Mouse (Mus musculus): Measurements from ENCODE around the gene Eef1g. TPM values are rescaled to one million over a fixed set of nuclear protein-coding genes. Genes with fewer than 3 reads are reported as not detected.
A peak's percentile ranks its signal among the peaks of the same experiment; 100 is the strongest.
"Not testable (repeated sequence)": the region's sequence is repeated elsewhere in the genome, so short reads cannot be mapped to it uniquely, and the experiment has no call there.

Eef1g gene
- total RNA-seq, 2 experiments from 2014 or later: 209 to 343 TPM

- no peak for ATAC-seq (ENCODE audit: poor library complexity, severe bottlenecking)
Observed at GRCm38 (mm10) chr19:8944062-8944461, 22.8 kb upstream of the Eef1g start.

DNA sequence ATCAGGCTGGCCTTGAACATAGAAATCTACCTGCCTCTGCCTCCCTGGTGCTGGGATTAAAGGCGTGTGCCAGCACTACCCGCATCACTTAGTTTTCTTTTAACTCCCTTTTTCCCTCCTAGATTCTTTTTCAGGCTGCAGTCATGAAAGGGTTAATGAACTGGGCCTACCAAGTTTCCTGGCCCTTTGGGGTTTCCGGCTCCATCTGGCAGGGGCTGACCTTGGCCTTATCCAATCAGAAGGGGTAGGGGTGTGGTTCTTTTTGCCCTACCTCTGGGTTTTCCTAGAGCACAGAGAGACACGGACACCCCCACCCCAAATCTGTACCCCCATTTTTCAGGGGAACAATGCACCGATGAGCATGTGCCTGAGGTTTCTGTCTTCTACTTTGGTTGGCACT, 22.1 kb upstream of the Eef1g start:
- ATAC-seq (ENCODE audit: poor library complexity, severe bottlenecking): no peak

DNA sequence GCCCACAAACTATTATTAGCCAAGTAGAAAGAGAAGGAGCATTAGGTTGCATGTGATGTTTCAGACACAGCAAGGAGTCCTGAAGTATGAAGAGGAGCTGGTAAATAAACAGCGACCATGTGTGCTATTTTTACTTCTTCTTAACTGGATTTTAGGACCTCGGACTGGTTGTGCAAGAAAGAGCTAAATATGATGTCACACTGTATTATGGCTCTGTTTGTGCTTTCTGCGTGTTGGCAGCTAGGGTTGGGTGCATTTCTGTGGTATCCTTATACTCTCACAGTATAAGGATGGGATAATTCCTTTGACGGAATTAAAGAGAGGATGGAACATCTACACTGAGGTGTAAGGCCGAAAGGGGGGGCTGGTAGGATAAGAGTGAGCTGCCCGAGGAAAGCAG, 21.6 kb upstream of the Eef1g start:
- no peak for ATAC-seq (ENCODE audit: poor library complexity, severe bottlenecking)

DNA sequence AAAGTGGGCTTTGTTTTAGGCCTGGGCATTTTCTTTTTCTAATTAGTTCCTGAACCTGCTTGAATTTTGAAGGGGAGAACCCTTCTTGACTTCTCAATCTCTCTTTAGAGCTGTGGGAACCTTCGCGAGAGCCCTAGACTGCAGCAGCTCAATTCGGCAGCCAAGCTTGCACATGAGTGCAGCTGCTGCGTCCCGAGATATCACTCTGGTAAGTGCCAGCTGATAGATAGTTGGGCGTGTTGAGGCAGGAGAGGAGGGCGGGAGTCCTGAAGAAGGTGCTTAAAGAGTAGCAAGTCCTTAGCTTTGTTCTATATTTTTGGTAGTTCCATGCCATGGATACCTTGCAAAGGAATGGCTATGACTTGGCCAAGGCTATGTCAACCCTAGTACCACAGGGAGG, 19.9 kb upstream of the Eef1g start:
- no peak for ATAC-seq (ENCODE audit: poor library complexity, severe bottlenecking)

DNA sequence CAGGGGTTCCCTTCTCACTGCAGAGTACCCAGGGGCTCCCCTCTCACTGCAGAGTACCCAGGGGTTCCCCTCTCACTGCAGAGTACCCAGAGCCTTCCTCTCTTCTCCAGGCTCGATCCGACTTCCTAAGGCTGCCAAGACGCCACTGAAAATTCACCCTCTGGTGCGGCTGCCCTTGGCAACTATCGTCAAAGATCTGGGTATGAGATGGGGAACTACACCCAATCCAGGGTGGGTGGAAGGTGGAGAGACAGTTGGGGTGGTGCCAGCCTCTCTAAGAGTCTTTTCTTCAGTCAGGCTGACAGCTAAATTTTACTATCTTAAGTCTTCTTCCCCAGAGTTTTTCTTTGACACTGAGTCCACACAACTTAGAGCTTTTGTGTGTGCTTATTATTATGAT, 16.7 kb upstream of the Eef1g start:
- ATAC-seq (ENCODE audit: poor library complexity, severe bottlenecking): no peak

DNA sequence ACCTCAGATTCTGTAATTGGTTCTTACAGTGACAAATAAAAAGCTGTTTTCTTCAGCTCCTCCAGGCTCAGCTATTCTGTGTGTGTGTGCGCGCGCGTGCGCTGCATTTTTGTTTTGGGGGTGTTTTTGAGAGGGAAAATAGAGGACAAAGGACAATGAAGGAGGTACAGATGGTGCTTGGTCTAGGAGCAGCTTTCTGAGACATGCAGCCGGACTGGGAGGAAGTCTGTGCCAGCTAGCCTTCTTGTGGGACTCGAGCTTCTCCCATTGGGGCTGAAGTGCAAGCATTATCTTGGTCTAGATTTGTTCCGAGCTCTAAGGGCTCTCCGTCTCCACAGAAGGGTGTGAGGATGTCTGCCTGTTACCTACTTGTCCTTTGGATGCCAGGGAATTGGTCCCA, 14.6 kb upstream of the Eef1g start:
- no peak for ATAC-seq (ENCODE audit: poor library complexity, severe bottlenecking)

DNA sequence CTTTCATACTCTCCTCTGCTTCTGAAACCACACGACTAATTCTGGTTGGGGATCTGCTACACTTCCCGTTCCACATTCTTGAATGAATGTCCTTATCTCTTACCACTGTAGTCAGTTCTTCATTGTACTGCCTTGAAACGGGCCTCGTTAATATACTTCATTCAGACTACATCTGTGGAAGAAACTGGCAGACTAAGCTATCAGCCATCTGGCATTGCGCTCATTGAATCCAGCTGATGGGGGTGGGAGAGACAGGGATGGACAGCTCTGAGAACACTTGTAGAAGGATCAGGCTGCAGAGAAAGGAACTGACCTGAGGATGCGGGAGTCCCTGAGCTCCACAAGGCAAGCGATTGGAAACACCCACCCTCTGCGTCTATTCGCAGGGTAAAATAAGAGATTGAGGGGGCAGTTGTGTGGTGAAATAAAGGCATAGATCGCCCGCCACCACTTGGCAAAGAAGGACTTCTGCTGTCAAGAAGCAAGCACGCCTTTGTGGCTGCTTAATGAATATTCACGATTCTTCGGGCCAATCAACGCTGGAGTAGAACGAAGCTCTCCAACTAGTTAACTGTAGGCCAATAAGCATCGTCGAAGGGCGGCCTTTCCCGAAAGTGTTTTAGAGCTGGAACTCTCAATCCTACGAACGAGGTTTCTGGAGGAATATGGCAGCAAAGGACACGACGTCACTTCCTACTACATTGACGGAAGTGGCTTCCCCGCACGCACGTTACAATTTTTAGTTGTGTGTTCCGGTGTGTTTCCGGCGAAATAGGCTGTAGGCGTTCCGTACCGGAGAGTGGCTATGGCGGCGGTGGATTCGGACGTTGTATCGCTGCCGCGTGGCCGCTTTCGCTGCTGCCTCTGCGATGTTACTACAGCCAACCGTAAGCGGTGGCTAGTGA, 13.5 kb upstream of the Eef1g start, which contains the start of gene Tut1:
Gene Tut1 (plus strand): TSS at position 713 of the 905 bp plus-strand sequence.
- ATAC-seq (ENCODE audit: poor library complexity, severe bottlenecking): peak; percentile 97

- ATAC-seq (ENCODE audit: poor library complexity, severe bottlenecking): no peak
Observed at GRCm38 (mm10) chr19:8954171-8954570, 12.7 kb upstream of the Eef1g start.

DNA sequence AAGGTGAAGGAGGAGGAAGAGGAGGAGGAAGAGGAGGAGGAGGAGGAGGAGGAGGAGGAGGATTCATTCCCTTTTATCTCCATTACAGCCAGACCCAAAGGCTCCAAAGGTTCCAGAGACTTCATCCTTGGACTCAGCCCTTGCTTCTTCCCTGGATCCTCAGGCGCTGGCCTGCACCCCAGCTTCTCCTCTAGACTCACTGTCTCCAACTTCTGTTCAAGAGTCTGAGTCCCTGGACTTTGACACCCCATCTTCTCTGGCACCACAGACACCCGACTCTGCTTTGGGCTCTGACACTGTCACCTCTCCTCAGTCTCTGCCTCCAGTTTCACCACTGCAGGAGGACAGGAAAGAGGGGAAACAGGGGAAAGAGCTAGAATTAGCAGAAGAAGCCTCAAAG, 4.6 kb upstream of the Eef1g start:
- no peak for ATAC-seq (ENCODE audit: poor library complexity, severe bottlenecking)

DNA sequence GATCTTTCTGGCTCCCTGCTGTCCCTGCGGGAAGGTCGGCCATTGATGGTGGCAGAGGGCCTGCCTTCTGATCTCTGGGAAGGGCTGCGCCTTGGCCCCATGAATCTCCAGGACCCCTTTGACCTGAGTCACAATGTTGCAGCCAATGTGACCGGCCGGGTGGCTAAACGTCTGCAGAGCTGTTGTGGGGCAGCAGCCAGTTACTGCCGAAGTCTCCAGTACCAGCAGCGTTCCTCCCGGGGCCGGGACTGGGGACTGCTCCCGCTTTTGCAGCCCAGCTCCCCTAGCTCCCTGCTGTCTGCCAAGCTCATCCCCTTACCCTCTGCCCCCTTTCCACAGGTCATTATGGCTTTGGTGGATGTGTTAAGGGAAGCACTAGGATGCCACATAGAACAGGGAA, 1.8 kb upstream of the Eef1g start:
- ATAC-seq (ENCODE audit: poor library complexity, severe bottlenecking): no peak

GRCm38 (mm10) chr19:8965771-8966170, 1.1 kb upstream of the Eef1g start:
- ATAC-seq (ENCODE audit: poor library complexity, severe bottlenecking): no peak

DNA sequence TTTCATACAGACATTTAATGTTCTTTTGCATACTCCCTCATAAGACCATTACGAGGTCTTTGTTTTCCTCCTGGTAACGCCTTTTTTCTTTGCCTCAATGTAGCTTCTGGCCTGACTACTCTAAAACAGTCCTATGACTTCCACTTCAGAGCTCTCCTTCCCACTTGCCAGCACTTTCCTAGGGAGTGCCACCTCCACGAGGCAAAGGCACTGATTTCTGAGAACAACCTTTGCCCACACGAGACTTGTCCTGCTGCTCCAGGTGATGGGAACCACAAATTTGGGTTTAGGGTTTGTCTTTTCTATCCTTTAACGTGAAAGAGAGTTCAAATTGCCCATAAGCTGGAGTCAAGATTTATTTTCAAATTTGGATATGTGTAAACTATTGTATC, 647 bp upstream of the Eef1g start:
- no peak for ATAC-seq (ENCODE audit: poor library complexity, severe bottlenecking)

DNA sequence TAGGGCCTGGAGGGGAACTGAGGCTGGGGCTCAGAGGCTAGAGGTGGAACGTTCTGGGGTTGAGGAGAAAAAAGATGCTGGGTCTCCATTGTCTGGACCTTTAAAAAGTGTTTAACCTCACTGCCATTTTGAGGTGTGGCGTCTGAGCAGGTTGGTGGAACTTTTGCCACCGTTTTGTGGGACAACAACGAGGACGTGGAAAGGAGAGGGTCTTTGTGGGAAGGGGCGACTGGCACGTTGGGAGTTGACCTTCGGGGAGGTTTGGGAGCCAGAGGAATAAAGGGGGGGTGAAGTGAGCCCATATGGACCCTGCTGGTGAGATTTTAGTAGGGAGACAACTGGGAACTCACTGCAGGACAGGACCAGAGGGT, 517 bp downstream of the Eef1g start:
- ATAC-seq (ENCODE audit: poor library complexity, severe bottlenecking): no peak

- ATAC-seq (ENCODE audit: poor library complexity, severe bottlenecking): no peak
Observed at GRCm38 (mm10) chr19:8967893-8968292, 1.1 kb downstream of the Eef1g start.

DNA sequence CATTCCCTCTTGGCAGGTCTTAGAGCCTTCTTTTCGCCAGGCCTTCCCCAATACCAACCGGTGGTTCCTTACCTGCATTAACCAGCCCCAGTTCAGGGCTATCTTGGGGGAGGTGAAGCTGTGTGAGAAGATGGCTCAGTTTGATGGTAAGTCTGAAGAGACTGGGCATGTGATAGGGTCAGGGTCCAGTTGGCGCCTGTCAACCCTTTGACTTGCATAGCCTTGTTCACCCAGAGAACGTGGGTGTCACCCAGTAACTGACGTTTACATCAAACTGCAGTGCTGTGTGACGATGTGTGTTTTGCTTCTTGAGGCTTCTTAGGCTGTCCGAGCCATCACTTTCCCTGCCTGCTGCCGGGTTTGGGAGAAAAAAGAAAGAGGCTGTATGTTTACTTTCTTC, 5.7 kb downstream of the Eef1g start:
- ATAC-seq (ENCODE audit: poor library complexity, severe bottlenecking): not testable (repeated sequence)

- ATAC-seq (ENCODE audit: poor library complexity, severe bottlenecking): no peak
Observed at GRCm38 (mm10) chr19:8974638-8975037, 7.8 kb downstream of the Eef1g start.

GRCm38 (mm10) chr19:8975491-8975890, 8.7 kb downstream of the Eef1g start:
- no peak for ATAC-seq (ENCODE audit: poor library complexity, severe bottlenecking)

- ATAC-seq (ENCODE audit: poor library complexity, severe bottlenecking): peak; percentile 63
Observed at GRCm38 (mm10) chr19:8976535-8976934, 9.7 kb downstream of the Eef1g start.

- ATAC-seq (ENCODE audit: poor library complexity, severe bottlenecking): peak; percentile 47
Observed at GRCm38 (mm10) chr19:8980771-8981170, 13.9 kb downstream of the Eef1g start.

DNA sequence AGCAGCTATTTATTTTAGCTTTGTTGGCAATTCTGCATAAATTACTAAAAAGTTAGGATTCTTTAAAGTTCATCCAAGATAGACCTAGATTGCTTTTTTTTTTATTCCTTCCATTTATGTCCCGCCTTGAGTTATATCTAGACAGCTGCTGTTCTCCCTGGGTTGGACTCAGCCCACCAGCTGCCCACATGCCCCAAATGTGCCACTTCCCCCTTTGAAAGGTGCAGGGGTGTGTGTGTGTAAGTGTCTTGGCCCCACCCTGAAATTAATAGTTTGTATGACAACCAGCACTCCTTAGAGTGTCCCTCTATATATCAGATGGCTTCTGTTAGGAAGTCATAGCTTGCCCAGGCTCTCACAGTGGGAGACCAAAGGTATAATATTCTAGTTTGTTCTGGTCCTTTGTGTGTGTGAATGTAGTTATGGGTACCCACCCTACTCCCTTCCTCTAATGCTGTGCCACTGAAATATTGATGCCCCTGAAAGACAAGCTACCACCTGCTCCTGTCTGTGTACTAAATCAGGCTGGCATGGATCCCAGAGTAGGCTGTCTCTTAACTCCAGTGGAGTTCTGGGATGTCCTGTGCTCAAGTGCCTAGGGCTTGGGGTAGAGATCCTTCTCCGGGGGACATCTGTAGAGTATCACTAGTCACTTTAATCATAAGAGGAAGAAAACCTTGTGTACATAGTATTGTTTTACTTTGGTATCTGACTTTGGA, 14.8 kb downstream of the Eef1g start:
- 0 out of 2 replicates have a peak, but pooled peaks have one; percentile 17 for ATAC-seq (ENCODE audit: poor library complexity, severe bottlenecking)

GRCm38 (mm10) chr19:8982303-8983149, 15.7 kb downstream of the Eef1g start:
- peak; percentile 47 for ATAC-seq (ENCODE audit: poor library complexity, severe bottlenecking)
